Mouse (Mus musculus): ENCODE results near the gene Tmem87a. TPM values are rescaled to one million over a fixed set of nuclear protein-coding genes. Genes with fewer than 3 reads are reported as not detected.

The Tmem87a gene
- polyA plus RNA-seq, 1 experiment = 9.8 TPM

DNA sequence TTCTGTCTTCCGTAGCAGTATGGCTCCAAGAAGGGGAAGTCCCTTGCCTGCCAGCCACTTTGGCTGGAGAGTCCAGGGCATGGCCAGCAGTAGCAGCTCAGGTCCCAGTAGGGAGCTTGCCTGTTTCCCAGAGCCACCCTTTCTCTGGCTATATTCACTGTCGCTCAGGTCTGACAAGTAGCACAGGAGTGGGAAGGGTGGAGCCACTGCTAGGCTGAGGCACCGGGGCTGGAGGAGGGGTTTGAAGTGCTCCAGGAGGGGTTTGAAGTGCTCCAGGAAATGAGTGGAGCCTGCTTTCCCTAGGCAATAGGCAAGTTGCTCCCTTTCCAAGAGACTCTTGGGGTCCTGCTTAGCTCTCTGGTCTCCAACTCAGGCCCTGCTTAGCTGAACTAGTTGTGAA, 89.9 kb downstream of the Tmem87a start, which contains the start of gene Pla2g4f:
Pla2g4f (minus strand) TSS at position 190 of the 400 bp plus-strand sequence.
- TF ChIP-seq MYOD1 (IDR thresholded peaks at IDR 0.05; ENCODE audit: control insufficient read depth, insufficient read length, low read depth) (no peak), MYOG (IDR thresholded peaks at IDR 0.05; ENCODE audit: control insufficient read depth, extremely low read depth, insufficient read length) (no peak), USF1 (IDR thresholded peaks at IDR 0.05; ENCODE audit: low read depth) (no peak), CTCF (IDR thresholded peaks at IDR 0.05; ENCODE audit: control insufficient read depth, insufficient read depth, insufficient read length) (no peak), CEBPB (IDR thresholded peaks at IDR 0.05; ENCODE audit: low read depth) (no peak), FOSL1 (IDR thresholded peaks at IDR 0.05; ENCODE audit: insufficient read depth, low read length, poor library complexity, severe bottlenecking) (no peak), MAX (IDR thresholded peaks at IDR 0.05) (no peak)
- Histone ChIP-seq H3K36me3 (ENCODE audit: control insufficient read depth, insufficient read depth) (peaks cover 15% of the 10 kb centered on the region), H3K79me2 (ENCODE audit: control insufficient read depth, insufficient read depth) (no peaks in the 10 kb centered on the region), H3K4me3 (ENCODE audit: insufficient read depth, poor library complexity, severe bottlenecking) (no peak within 1 kb of the TSS), H3ac (ENCODE audit: control insufficient read depth, insufficient read length, low read depth) (no peak within 1 kb of the TSS), H3K79me3 (ENCODE audit: low read depth) (no peaks in the 10 kb centered on the region), H3K27me3 (ENCODE audit: control insufficient read depth, insufficient read depth, insufficient read length) (peaks cover 13% of the 10 kb centered on the region)

GRCm38 (mm10) chr2:120312276-120312825, 91.6 kb downstream of the Tmem87a start:
- H3K36me3 ChIP-seq (ENCODE audit: control insufficient read depth, insufficient read depth) = peaks cover 5% of the 10 kb centered on the region
- H3K27me3 ChIP-seq (ENCODE audit: control insufficient read depth, insufficient read depth, insufficient read length) = peaks cover 13% of the 10 kb centered on the region
- no peak overlapping the region for H3ac ChIP-seq (ENCODE audit: control insufficient read depth, insufficient read length, low read depth)
- no peak for TF ChIP-seq CEBPB (IDR thresholded peaks at IDR 0.05; ENCODE audit: low read depth)
- TF ChIP-seq FOSL1 (IDR thresholded peaks at IDR 0.05; ENCODE audit: insufficient read depth, low read length, poor library complexity, severe bottlenecking) = no peak
- TF ChIP-seq CTCF (IDR thresholded peaks at IDR 0.05; ENCODE audit: control insufficient read depth, insufficient read depth, insufficient read length) = no peak
- no peak for TF ChIP-seq MAX (IDR thresholded peaks at IDR 0.05)
- TF ChIP-seq USF1 (IDR thresholded peaks at IDR 0.05; ENCODE audit: low read depth) = no peak
- no peak for TF ChIP-seq MYOD1 (IDR thresholded peaks at IDR 0.05; ENCODE audit: control insufficient read depth, insufficient read length, low read depth)
- no peak for TF ChIP-seq MYOG (IDR thresholded peaks at IDR 0.05; ENCODE audit: control insufficient read depth, extremely low read depth, insufficient read length)
- no peaks in the 10 kb centered on the region for H3K79me2 ChIP-seq (ENCODE audit: control insufficient read depth, insufficient read depth)
- H3K4me3 ChIP-seq (ENCODE audit: insufficient read depth, poor library complexity, severe bottlenecking) = no peak overlapping the region
- H3K79me3 ChIP-seq (ENCODE audit: low read depth) = no peaks in the 10 kb centered on the region

Other genes with a start within 250 kb of the Tmem87a start
- 60.1 TPM for gene Ehd4, start 249.5 kb downstream of the Tmem87a start, polyA plus RNA-seq (2012; fragmentation: generic; extraction: Trizol)
- not detected for gene Pla2g4e, start 158.8 kb downstream of the Tmem87a start, polyA plus RNA-seq (2012; fragmentation: generic; extraction: Trizol)
- not detected for gene Pla2g4d, start 114.9 kb downstream of the Tmem87a start, polyA plus RNA-seq (2012; fragmentation: generic; extraction: Trizol)
- gene Pla2g4f, start 89.9 kb downstream of the Tmem87a start, polyA plus RNA-seq (2012; fragmentation: generic; extraction: Trizol) = not detected
- gene Vps39, start 51.0 kb downstream of the Tmem87a start, polyA plus RNA-seq (2012; fragmentation: generic; extraction: Trizol) = 12.3 TPM
- 2.3 TPM for gene Ganc, start 217 bp downstream of the Tmem87a start, polyA plus RNA-seq (2012; fragmentation: generic; extraction: Trizol)
- gene Capn3, start 51.9 kb upstream of the Tmem87a start, polyA plus RNA-seq (2012; fragmentation: generic; extraction: Trizol) = 1.8 TPM
- gene Zfp106, start 159.7 kb upstream of the Tmem87a start, polyA plus RNA-seq (2012; fragmentation: generic; extraction: Trizol) = 39.2 TPM
- 9.4 TPM for gene Snap23, start 163.6 kb upstream of the Tmem87a start, polyA plus RNA-seq (2012; fragmentation: generic; extraction: Trizol)
- 4.1 TPM for gene Haus2, start 205.3 kb upstream of the Tmem87a start, polyA plus RNA-seq (2012; fragmentation: generic; extraction: Trizol)
- gene Lrrc57, start 205.4 kb upstream of the Tmem87a start, polyA plus RNA-seq (2012; fragmentation: generic; extraction: Trizol) = 8.0 TPM
- 2.7 TPM for gene Stard9, start 225.0 kb upstream of the Tmem87a start, polyA plus RNA-seq (2012; fragmentation: generic; extraction: Trizol)